Mouse (Mus musculus): ENCODE results near the gene Edem1. TPM values are rescaled to one million over a fixed set of nuclear protein-coding genes. Genes with fewer than 3 reads are reported as not detected.

Edem1 gene
- polyA plus RNA-seq, 1 experiment from 2014 or later = 26.4 TPM

DNA sequence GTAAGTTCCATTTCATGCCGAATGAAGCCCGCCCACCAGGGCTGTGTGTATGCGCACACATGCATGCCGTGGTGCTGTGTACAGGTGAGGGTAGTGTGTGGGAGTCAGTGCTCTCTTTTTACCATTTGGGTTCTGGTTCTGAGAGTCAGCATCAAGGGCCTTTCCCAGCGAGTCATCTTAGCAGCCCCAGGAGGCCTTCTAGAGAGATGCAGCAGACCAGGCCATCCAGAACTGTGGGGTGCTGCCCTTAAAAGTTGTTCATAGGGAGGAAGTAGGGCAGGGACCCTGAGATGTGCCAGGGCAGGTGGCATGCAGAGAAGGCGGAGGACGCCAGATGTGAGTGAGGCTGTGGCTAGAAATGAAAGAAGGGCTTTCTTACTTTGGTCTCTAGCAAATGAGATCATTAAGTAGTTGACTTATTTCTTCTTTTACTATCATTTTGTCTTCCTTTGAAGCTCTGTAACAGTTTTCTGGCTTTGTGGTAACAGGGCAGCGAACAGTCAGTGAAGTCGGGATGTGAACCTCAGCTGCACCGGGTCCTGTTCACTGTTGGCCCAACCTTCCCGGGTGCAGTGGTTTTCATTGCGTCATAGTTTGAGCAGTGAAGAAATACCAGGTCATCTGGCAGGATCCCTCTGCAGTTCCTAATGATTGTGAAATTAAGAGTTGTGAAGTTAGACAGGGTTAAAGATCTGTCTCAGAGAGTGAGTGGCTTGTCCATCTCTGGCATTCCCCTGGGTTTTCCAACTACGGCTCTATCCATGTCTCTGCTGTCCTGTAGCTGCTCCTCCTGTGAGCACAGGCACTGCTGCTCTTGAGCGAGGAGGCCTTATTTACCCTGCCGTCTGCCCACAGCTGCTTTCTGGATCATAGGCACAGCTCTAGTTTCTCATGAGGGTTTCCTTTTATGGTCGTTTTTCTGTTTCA is 7.6 kb downstream of the Edem1 start:
- Histone ChIP-seq H3K27ac (ENCODE audit: low read depth, low read length) (no peak overlapping the region), H3K4me1 (ENCODE audit: control insufficient read depth, insufficient read depth, low read length) (no peaks in the 10 kb centered on the region), H3K36me3 (ENCODE audit: control insufficient read depth, insufficient read depth, low read length) (peaks cover 18% of the 10 kb centered on the region), H3K9me3 (ENCODE audit: control insufficient read depth, low read length) (no peaks in the 10 kb centered on the region), H3K4me2 (replicated peaks; ENCODE audit: low read depth, low read length) (no peak overlapping the region), H3K9ac (ENCODE audit: low read depth, low read length) (no peak overlapping the region), H3K4me3 (ENCODE audit: low read length) (no peak overlapping the region), H3K27me3 (ENCODE audit: control insufficient read depth, insufficient read depth, low read length) (no peaks in the 10 kb centered on the region)
- WGBS = 79% methylated on average over 16 of the region's 16 CpGs
- no peak; the same call in 1 of the 2 replicates for ATAC-seq (ENCODE audit: low FRiP score, low TSS enrichment)

DNA sequence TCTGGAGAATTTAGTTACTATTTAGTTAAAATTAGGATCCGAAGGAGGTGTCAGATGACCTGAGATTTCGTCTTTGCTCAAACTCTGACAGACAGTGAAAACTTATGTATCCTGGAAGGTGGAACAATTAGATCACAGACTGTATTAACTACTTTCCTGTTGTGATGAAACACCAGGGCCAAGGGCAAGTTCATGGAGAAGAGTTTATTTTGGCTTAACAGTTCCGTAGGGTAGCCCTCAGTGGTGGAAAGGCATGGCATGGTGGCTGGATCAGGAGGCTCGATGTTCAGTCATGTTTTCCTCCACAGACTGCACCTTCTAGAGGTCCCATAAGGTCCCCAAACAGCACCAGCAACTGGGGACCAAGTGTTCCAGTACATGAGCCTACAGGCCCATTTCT is 8.6 kb downstream of the Edem1 start:
- Histone ChIP-seq H3K9me3 (ENCODE audit: control insufficient read depth, low read length) (no peaks in the 10 kb centered on the region), H3K4me3 (ENCODE audit: low read length) (no peak overlapping the region), H3K36me3 (ENCODE audit: control insufficient read depth, insufficient read depth, low read length) (peaks cover 18% of the 10 kb centered on the region), H3K4me2 (replicated peaks; ENCODE audit: low read depth, low read length) (no peak overlapping the region), H3K4me1 (ENCODE audit: control insufficient read depth, insufficient read depth, low read length) (no peaks in the 10 kb centered on the region), H3K27ac (ENCODE audit: low read depth, low read length) (no peak overlapping the region), H3K27me3 (ENCODE audit: control insufficient read depth, insufficient read depth, low read length) (no peaks in the 10 kb centered on the region), H3K9ac (ENCODE audit: low read depth, low read length) (no peak overlapping the region)
- no peak for ATAC-seq (ENCODE audit: low FRiP score, low TSS enrichment)
- WGBS = 75% methylated on average over 4 of the region's 4 CpGs

DNA sequence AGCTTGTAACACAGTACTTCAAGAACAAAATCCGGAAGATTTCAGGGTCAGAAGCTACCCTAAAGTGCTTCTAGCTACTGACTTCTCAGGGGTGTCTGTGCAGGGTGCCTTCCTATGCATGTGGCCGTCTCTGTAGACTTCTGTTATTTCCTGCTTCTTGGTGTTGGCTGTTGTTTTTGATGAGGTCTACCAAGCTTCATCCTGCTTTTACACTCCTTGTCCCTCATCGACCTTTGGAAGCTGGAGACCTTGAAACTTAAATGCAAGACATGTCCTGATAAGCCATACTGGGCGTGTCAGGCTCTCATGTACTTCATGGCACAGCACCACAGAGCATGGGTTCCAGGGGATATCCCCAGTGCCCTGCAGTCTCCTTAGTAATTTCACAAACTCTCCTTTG is 9.5 kb downstream of the Edem1 start:
- Histone ChIP-seq H3K4me1 (ENCODE audit: control insufficient read depth, insufficient read depth, low read length) (no peaks in the 10 kb centered on the region), H3K4me3 (ENCODE audit: low read length) (no peak overlapping the region), H3K4me2 (replicated peaks; ENCODE audit: low read depth, low read length) (no peak overlapping the region), H3K9ac (ENCODE audit: low read depth, low read length) (no peak overlapping the region), H3K36me3 (ENCODE audit: control insufficient read depth, insufficient read depth, low read length) (peaks cover 19% of the 10 kb centered on the region), H3K9me3 (ENCODE audit: control insufficient read depth, low read length) (no peaks in the 10 kb centered on the region), H3K27me3 (ENCODE audit: control insufficient read depth, insufficient read depth, low read length) (no peaks in the 10 kb centered on the region), H3K27ac (ENCODE audit: low read depth, low read length) (no peak overlapping the region)
- WGBS = 91% methylated on average over 4 of the region's 4 CpGs
- no peak for ATAC-seq (ENCODE audit: low FRiP score, low TSS enrichment)

DNA sequence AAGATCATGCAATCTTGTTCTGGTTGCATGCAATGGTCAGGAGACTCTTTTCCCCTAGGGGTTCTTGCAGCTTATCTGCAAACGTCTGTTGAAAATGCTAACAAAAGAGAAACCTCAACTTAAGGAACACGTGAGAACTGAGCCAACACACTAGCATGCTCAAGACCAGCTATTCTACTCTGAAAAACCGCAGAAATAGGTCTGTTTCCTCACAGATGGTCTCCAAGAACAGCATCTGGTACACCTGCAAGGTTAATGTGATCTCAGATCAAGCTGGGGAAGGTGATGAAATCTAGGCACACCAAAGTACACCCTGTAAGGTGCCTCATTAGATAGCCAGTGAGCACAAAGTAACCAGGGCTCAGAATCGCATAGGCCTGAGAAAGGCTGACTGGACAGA is 11.0 kb downstream of the Edem1 start:
- Histone ChIP-seq H3K9me3 (ENCODE audit: control insufficient read depth, low read length) (no peaks in the 10 kb centered on the region), H3K27ac (ENCODE audit: low read depth, low read length) (no peak overlapping the region), H3K36me3 (ENCODE audit: control insufficient read depth, insufficient read depth, low read length) (peaks cover 29% of the 10 kb centered on the region), H3K4me3 (ENCODE audit: low read length) (no peak overlapping the region), H3K4me2 (replicated peaks; ENCODE audit: low read depth, low read length) (no peak overlapping the region), H3K9ac (ENCODE audit: low read depth, low read length) (no peak overlapping the region), H3K27me3 (ENCODE audit: control insufficient read depth, insufficient read depth, low read length) (no peaks in the 10 kb centered on the region), H3K4me1 (ENCODE audit: control insufficient read depth, insufficient read depth, low read length) (no peaks in the 10 kb centered on the region)
- no peak for ATAC-seq (ENCODE audit: low FRiP score, low TSS enrichment)
- WGBS = 86% methylated on average over 4 of the region's 4 CpGs

DNA sequence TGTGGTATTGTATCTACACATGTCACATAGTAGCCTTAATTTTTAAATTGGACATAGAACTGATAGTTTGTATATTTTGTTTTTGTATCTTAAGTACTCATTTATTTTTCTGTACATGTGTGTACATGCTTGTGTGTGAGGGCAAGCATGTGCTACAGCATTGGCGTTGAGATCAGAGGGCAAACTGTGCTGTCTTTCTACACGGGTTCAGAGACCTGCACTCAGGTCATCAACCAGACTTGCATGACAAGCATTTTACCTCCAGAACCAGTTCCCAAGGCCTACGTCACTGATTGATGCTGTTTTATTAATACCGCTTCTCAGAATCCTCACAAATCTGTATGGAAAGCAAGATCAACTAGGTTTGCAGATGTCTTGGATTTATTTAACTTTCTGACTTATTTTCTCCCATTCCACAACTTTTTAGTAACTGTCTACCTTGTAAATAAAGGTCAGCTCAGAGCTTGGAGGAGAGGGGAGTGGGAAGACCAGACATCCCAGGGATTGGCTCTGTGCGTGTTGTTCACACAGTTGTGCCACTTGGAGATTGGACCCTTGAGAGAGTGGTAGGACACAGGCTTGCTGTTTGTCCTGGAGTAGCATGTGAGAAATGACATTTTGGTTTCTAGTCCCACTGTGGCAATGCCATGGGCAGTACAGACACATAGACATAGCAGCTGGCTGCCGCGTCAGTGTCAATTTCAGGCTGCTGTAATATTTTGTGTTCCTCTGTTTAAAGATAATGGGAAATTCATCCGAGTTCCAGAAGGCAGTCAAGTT is 12.6 kb downstream of the Edem1 start:
- peaks cover 38% of the 10 kb centered on the region for H3K36me3 ChIP-seq (ENCODE audit: control insufficient read depth, insufficient read depth, low read length)
- H3K27me3 ChIP-seq (ENCODE audit: control insufficient read depth, insufficient read depth, low read length) = no peaks in the 10 kb centered on the region
- no peak overlapping the region for H3K4me2 ChIP-seq (replicated peaks; ENCODE audit: low read depth, low read length)
- WGBS = 93% methylated on average over 8 of the region's 8 CpGs
- no peak for ATAC-seq (ENCODE audit: low FRiP score, low TSS enrichment)
- no peak overlapping the region for H3K4me3 ChIP-seq (ENCODE audit: low read length)
- H3K4me1 ChIP-seq (ENCODE audit: control insufficient read depth, insufficient read depth, low read length) = no peaks in the 10 kb centered on the region
- no peak overlapping the region for H3K9ac ChIP-seq (ENCODE audit: low read depth, low read length)
- no peaks in the 10 kb centered on the region for H3K9me3 ChIP-seq (ENCODE audit: control insufficient read depth, low read length)
- H3K27ac ChIP-seq (ENCODE audit: low read depth, low read length) = no peak overlapping the region

DNA sequence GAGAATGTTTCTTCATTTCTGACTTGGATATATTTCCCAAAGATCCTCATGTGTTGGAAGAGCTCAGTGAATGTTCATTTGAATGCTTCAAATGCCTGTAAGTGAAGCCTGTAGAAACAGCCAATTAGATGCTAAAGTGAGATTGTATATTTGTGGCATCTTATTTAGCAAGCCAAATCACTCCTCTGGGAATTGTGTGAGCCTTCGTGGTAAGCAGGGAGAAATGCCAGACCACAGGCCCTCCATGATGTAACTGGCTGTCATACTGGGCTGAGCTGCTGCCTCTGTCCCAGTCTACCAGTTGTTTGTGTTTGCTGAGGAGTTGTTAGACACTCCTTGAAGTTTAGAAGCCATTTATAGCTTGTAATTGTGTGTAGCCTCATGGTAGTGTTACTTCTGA is 15.2 kb downstream of the Edem1 start:
- ATAC-seq (ENCODE audit: low FRiP score, low TSS enrichment) = no peak
- no peaks in the 10 kb centered on the region for H3K4me1 ChIP-seq (ENCODE audit: control insufficient read depth, insufficient read depth, low read length)
- no peaks in the 10 kb centered on the region for H3K27me3 ChIP-seq (ENCODE audit: control insufficient read depth, insufficient read depth, low read length)
- H3K36me3 ChIP-seq (ENCODE audit: control insufficient read depth, insufficient read depth, low read length) = peaks cover 31% of the 10 kb centered on the region
- no peak overlapping the region for H3K27ac ChIP-seq (ENCODE audit: low read depth, low read length)
- H3K9ac ChIP-seq (ENCODE audit: low read depth, low read length) = no peak overlapping the region
- WGBS = 82% methylated on average over 1 of the region's 1 CpGs
- no peak overlapping the region for H3K4me2 ChIP-seq (replicated peaks; ENCODE audit: low read depth, low read length)
- H3K4me3 ChIP-seq (ENCODE audit: low read length) = no peak overlapping the region
- no peaks in the 10 kb centered on the region for H3K9me3 ChIP-seq (ENCODE audit: control insufficient read depth, low read length)

DNA sequence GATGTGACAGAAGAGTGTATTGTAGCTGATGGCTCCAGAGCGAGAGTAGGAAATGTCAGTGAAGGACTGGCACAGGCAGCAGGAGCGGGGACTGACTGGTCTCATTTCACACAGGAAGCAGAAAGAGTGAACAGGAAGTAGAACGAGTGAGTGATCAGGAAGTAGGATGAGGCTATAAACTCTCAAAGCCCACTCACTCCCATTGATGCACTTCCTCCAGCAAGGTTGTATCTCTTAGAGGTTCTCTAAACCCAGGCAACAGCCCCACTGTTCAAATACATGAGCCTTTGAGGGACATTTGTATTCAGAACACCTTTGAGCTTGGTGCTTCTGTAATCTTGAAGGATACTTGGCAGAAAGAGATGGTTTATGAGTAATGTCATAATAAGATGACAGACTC is 15.7 kb downstream of the Edem1 start:
- no peaks in the 10 kb centered on the region for H3K4me1 ChIP-seq (ENCODE audit: control insufficient read depth, insufficient read depth, low read length)
- H3K9ac ChIP-seq (ENCODE audit: low read depth, low read length) = no peak overlapping the region
- H3K4me3 ChIP-seq (ENCODE audit: low read length) = no peak overlapping the region
- H3K27me3 ChIP-seq (ENCODE audit: control insufficient read depth, insufficient read depth, low read length) = no peaks in the 10 kb centered on the region
- peaks cover 31% of the 10 kb centered on the region for H3K36me3 ChIP-seq (ENCODE audit: control insufficient read depth, insufficient read depth, low read length)
- H3K9me3 ChIP-seq (ENCODE audit: control insufficient read depth, low read length) = no peaks in the 10 kb centered on the region
- no peak overlapping the region for H3K27ac ChIP-seq (ENCODE audit: low read depth, low read length)
- no peak overlapping the region for H3K4me2 ChIP-seq (replicated peaks; ENCODE audit: low read depth, low read length)
- WGBS = 77% methylated on average over 3 of the region's 3 CpGs
- ATAC-seq (ENCODE audit: low FRiP score, low TSS enrichment) = no peak

DNA sequence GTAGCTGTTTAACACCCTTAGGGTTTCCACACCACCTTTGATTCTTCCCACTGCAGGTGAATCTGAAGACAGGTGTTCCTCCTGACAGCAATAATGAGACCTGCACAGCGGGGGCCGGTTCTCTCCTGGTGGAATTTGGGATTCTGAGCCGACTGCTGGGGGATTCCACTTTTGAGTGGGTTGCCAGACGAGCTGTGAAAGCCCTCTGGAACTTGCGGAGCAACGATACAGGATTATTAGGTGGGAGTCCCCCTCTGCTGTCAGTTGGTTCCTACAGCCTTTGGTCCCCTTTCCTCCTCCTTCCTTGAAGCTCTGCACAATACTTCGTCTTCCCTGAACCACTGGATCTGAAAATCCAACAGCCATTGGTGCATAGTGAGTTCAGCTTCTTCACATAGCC is 16.3 kb downstream of the Edem1 start:
- Histone ChIP-seq H3K4me1 (ENCODE audit: control insufficient read depth, insufficient read depth, low read length) (no peaks in the 10 kb centered on the region), H3K4me3 (ENCODE audit: low read length) (no peak overlapping the region), H3K27me3 (ENCODE audit: control insufficient read depth, insufficient read depth, low read length) (no peaks in the 10 kb centered on the region), H3K27ac (ENCODE audit: low read depth, low read length) (no peak overlapping the region), H3K4me2 (replicated peaks; ENCODE audit: low read depth, low read length) (no peak overlapping the region), H3K9ac (ENCODE audit: low read depth, low read length) (no peak overlapping the region), H3K36me3 (ENCODE audit: control insufficient read depth, insufficient read depth, low read length) (peaks cover 27% of the 10 kb centered on the region), H3K9me3 (ENCODE audit: control insufficient read depth, low read length) (no peaks in the 10 kb centered on the region)
- WGBS = 92% methylated on average over 7 of the region's 7 CpGs
- no peak for ATAC-seq (ENCODE audit: low FRiP score, low TSS enrichment)

DNA sequence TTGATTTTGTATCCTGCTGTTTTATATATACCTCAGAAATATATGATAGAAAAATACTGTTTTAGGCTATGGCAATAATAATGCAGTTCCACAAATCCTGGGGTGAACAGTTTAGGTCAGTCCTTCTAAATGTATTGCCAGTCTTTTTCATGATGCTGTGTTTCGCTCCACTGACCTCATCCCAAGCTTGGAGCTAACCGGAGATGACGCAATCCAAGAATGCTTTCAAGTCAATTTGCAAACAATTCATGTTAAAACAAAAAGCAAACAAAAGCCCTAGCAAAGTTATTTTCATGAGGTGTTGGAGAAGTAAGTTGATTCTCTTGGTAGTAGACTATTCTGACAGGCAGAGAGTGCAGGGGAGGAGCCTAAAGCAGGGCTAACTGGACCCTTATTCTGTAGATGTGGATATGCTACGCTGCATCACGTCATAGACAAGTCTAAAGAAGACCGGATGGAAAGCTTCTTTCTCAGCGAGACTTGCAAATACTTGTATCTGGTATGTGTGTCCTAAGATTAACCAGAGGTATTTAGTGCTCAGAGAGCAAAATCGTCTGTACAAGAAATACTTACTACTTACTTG is 23.7 kb downstream of the Edem1 start:
- WGBS = 92% methylated on average over 8 of the region's 8 CpGs
- Histone ChIP-seq H3K4me3 (ENCODE audit: low read length) (no peak overlapping the region), H3K4me1 (ENCODE audit: control insufficient read depth, insufficient read depth, low read length) (no peaks in the 10 kb centered on the region), H3K36me3 (ENCODE audit: control insufficient read depth, insufficient read depth, low read length) (peaks cover 52% of the 10 kb centered on the region), H3K27me3 (ENCODE audit: control insufficient read depth, insufficient read depth, low read length) (no peaks in the 10 kb centered on the region), H3K9me3 (ENCODE audit: control insufficient read depth, low read length) (no peaks in the 10 kb centered on the region), H3K9ac (ENCODE audit: low read depth, low read length) (no peak overlapping the region), H3K4me2 (replicated peaks; ENCODE audit: low read depth, low read length) (no peak overlapping the region), H3K27ac (ENCODE audit: low read depth, low read length) (no peak overlapping the region)
- ATAC-seq (ENCODE audit: low FRiP score, low TSS enrichment) = no peak

All from kidney, embryonic 14.5 days (tissue).